Mouse (Mus musculus) right cerebral cortex, postnatal 25 days (tissue): ENCODE measurements around the gene Pam.
"Not testable (repeated sequence)": the region's sequence is repeated elsewhere in the genome, so short reads cannot be mapped to it uniquely, and the experiment has no call there.

Source experiments
- DNase-seq: peaks from one replicate; pipeline ENCODE4 v3.0.0; 2022

Gene Pam

DNA sequence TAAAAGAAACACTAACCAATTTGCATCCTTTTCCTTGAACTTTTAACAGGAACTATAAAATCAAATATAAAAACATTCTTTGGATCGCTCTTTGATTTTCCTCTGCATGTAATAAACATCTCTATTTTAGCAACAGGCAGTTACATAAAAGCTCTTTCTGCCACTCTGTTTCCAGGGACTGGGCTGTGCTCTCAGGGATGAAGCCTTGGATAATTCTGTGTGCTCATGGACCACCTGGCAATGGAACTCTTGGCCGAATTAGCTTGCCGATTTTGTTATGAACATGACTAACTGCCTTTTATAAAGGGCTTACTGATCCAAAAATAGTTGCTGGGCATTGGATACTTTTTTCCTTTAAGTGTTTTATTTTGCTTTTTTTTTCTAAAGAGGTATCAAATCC, 134.8 kb downstream of the Pam start:
- DNase-seq: no peak

DNA sequence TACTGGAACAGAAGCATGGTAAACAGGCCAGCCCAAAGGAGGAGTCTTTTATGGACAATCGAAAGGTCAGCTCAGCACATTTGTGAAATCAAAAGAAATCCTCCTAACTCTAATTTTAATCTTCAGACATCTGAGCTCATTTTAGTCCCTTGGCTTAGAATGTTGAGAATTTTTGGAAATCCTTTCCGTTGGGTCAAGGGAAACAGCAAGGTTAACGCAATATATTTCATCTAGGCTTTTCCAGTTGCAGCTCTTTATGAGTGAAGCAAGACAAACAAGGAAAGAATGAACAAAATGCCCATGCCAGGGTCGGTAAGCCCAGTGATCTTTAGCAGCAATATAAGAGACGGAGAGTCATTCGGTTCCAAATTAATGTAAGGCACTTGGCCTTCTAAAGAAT, 135.3 kb downstream of the Pam start:
- no peak for DNase-seq

DNA sequence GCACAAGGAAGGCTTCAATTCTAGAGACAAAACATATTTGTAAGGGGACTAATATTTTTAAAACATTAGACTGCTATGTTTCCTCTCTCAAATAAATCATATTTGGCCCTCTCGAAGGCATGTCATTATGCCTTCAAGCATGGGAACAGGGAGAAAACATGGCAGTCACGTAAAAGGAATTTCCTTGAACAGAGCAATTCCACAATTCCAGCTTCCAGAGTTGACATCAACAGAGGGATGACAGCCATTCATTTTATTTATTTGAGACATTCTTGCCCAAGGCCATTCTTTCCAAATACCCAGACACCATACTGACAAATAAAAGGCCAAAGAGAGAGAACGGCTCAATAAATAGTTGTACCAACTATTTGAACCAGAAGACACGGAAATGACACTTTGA, 136.7 kb downstream of the Pam start:
- DNase-seq: no peak

DNA sequence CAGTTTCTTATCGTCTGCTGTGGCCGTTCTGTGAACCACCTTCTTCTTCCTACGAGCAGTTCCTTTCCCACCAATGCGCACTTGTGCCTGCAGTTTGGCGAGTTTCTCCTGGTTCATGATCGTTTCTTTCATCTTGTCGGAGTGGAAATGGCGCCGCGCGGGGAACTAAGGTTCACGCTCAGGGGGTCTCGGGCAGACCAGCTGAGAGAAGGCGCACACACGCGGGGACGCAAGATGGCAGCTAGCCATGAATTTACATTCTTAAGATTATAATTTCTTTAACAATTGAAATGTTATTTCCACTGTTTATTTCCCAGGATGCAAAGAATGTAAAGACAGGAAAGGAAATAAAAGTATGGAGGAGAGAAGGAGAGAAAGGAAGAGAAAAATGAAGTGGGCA, 146.2 kb downstream of the Pam start:
- DNase-seq: not testable (repeated sequence)

DNA sequence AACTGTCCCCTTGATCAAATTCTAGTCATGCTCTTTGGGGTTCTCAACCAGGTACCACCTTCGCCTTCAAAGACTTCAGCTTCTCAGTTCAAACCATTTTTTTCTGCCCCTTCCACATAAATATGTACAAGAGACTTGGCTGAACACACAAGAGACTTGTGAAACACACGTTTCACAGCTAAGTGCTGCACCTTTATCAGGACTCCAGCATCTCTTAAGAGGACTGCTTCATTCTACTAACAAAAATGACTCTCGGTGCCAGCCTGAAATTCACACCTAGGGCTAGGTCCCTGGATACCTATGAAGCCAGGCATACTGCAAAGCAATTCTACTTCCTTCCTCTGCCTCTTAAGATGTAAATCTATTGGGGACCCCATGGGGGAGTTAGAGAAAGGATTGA, 148.3 kb downstream of the Pam start:
- no peak for DNase-seq

DNA sequence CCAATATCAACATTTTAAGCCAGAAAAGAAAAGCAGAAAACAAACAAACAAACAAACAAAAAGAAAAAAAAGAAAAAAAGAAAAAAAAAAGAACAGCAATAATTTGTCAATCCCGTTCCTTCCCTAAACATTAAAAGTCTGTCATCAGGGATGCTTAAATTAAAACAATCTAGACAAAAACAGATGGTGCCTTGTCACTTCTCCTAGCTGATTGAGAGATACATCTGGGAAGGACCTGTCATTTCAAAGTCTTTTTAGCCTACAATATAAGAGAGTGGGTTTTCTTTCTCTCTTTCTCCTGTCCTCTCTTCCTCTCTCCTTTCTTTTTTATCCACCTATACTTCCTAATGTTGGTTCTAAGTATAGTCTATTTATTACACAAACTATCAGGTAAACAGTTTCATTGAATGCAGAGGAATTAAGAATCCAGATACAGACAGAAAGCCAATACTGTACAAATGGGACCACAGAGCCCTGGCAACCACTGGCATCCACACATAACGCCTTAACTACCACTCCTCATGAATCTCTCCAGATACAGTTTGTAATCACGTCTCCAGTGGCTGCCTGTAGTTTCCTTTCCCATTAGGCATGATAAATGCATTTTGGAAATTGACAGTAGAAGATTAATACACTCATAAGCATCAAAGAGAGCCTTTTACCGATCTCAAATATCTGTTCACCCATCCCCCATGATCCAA, 151.4 kb downstream of the Pam start:
- DNase-seq: no peak

DNA sequence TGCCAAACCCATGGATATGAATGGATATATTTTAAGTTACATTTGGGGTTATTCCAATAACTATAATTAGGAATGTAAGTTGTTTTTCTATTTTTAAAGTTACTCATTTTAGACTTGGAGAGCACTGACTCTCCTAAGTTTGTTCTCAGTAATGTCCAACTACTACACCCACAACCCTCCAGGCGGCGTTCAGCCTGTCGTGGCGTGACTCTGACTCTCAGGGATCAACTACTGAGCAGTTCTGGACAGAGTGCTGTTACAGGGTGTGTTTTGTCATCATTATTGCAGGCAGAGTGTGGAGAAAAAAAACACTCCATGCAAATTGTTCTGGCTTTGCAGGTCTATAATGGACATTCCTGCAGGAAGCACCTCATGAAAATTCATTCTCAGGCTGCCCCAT, 152.0 kb downstream of the Pam start:
- no peak for DNase-seq

DNA sequence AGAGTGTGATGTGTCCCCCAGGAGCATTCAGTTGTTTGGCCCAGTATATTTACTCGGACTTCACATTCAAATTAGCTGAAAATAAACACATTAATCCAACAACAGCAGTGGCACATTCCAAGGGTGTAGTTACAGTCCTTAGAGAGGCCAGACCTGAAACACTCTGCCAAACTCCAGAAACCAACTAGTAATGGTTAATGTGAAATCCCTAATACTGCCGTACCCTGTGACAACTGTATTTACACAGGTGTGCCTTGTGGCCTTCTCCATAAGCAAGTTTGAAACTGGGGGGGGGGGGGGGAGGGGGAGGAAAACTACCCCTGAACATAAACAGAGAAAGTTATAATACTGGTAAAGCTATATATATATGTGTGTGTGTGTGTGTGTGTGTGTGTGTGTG, 152.5 kb downstream of the Pam start:
- no peak for DNase-seq

DNA sequence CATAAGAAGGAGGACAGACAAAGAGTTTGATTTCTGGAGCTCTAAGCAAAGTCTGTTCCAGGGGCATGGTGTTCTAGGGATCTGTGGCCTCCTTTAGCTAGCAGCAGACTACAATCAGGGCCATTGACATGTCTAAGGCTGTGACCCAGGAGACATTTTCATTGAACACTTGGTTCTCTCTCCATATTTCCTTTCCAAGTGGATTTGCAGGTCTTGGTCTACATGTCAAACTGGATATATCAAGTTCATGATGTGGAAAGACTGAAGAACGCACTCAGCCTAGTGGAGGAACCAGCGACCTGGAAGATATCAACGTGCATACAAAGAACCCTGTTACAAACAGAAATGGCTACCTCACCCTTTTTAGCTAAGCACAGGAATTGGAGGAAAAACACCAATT, 156.9 kb downstream of the Pam start:
- DNase-seq: no peak

DNA sequence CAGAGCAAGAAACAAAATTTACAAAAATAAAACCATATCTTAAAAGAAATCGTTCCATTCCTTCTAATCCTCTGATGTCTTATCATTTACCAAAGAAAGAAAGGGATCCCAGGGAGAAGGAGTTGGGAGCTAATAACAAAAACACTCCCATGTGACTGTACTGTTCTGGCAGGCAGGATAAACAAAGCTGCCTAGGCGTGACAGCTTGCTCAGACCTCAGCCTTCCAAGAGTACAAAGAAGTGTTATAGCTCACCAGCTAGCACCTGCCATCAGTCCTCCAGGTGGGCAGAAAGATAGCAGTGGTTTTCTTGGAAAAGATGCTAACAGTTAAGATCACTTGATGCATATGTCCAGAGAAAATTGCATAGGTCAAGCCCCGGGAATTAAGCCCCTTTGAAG, 157.4 kb downstream of the Pam start:
- no peak for DNase-seq

DNA sequence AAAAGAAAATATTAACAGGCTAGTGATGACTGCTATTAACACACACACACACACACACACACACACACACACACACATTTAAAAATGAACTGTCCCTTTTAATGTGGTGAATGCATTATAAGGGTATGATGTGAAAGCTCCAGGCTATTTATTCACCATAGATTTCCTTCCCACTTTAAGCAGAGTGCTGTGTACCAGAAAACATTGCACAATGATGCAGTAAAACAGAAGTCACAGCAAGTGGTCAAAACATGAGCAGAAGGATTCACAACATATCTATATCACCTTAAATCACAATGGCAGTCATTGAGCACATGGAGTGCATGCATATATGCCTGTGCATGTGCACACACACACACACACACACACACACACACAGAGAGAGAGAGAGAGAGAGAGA, 160.5 kb downstream of the Pam start:
- DNase-seq: no peak

DNA sequence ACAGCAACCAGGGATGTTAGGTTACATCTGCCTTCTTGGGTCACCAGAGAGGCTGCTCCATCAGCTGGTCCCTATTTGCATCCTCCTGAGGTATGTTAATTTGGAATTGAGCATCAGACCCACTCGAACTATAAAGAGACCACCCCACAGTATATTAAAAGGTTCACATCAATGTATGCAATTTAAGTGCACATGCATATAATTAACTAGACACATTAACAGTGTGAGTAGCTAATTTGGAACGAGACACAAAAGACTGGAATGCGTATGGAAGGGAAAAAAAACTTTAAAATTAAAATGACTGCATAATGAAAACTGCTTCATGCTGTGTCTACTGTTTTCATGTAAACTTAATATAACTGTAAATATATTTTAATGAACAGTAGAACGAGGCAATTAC, 164.2 kb downstream of the Pam start:
- DNase-seq: no peak

DNA sequence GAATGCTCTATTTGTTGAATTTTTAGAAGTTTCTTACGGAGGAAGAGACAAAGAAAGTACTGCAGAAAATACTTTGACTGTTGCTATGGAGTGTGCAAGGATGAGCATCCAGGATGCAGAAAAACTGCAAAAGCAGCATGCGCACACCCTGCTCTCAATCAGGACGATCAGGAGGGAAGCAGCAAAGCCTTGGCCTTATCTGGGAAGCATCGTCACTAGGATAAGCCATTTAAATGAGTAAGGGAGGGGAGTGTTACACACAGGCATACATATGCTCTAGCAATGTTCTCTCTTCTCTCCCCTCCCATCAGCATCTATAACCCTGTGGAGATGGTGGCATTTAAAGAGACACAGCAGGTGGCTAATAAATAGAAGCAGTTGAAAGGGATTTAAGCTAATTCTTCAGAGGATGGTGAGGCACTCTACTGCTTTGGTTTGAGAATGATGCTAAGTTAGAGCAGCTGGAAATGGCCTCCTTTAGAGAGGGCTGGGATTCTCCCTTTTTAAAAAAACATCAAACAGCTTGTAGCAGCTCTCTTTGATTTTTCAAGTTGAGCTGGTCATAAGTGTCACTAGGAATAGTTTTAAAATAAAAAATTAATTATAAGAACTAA, 165.9 kb downstream of the Pam start:
- DNase-seq: no peak

DNA sequence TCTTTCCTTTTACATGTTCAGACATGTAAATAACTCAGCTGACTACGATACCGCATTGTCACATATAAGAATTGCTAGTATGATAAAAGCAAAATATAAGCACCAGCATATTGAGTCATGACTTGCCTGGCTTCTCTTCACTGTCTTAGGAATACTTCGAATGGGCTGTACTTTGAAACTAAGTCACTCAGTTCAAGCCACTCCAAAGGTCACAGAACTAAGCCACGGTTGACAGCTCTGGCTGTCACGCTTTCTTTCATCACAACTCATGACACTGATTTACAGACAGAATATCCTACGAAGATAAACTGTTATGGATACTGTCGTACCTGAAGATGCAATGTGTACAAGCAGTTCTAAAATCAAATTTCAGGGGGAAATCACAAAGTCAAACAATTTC, 168.7 kb downstream of the Pam start:
- no peak for DNase-seq

DNA sequence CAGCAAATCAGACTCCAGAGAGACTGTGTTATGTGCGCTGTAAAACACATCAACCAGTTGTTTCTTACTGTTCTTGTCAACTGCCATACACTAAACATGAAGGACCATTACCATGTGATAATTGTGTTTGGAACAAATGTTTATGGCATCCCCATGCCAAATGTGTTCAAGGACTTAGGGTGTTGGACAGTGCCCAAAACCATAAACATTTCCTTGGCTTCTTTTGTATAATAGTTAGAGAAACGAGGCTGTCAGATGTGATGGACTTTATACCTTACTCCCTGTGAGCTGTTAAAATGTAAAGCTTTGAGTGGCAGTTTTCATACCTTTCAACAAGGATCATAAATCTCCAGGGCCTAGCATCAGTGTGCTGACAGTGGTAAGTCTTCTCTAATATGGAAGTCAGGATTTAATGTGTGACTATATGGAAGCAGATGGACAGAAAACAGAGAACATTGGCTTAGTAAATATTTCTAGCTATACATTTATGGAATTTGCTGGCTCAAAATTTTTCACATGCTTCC, 169.4 kb downstream of the Pam start:
- DNase-seq: no peak

DNA sequence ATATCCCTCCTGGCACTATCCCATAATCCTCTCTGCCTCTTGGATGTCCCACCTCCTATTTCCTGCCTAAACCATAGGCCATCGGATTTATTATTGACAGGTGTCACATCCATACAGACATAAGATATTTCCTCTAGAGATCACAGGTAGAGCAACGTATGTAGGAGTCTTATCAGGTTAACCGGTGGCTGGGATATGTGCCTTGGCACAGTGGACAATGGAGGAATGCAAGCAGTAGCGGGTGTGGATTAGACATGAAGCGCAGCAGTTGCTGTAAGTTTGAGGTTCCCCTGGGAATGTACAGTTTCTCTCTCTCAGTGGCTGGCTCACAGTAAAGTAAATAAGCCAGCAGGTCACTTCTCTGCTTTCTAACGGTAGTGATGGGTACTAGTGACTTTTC, 173.1 kb downstream of the Pam start:
- no peak for DNase-seq

DNA sequence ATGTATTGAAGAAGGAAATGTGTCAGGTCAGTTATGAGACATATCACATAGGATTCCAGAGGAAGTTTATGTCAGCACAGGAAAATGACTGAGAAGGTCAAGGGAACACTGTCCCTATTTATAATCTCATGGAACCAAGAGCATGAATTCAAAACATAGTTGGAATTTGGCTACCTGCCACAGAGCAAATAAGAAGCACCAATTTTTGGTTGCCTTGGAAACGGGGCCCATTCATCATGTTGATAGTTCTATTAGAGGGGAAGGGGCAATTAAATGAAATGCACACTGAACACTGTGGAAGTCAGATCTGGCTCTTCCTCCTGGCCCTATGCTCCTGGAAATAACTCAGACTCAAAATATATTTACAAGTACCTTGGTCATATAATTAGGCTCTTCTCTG, 173.6 kb downstream of the Pam start:
- no peak for DNase-seq

DNA sequence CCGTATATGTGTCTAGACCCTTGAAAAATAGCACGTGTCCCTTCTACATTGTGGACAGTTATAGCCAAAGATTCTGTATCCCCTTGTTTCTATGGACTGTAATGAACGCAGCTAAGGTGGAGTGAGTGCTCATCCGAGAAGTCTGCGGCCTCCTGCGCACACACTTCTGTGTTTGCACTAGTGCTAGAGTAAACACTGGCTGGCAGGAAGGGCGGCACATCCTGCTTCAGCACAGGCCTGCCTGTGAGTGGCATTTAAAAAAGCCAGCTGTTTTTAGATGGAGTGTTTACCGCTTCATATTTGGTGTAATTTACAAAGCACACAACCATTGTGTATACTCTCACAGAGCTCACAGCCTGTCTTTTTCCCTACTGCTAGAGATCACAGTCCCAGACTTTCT, 177.0 kb downstream of the Pam start:
- DNase-seq: no peak

DNA sequence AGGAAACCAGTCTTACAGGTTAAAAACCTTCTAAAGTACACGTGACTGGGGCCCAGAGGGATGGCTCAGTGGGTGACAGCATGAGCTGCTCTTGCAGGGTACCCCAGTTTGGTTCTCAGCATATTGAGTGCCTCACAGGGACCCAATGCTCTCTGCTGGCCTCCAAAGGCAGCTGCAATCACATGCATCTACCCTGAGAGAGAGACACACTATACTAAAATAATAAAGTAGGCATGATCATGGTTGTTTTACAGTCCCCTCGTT, 178.5 kb downstream of the Pam start:
- DNase-seq: no peak

DNA sequence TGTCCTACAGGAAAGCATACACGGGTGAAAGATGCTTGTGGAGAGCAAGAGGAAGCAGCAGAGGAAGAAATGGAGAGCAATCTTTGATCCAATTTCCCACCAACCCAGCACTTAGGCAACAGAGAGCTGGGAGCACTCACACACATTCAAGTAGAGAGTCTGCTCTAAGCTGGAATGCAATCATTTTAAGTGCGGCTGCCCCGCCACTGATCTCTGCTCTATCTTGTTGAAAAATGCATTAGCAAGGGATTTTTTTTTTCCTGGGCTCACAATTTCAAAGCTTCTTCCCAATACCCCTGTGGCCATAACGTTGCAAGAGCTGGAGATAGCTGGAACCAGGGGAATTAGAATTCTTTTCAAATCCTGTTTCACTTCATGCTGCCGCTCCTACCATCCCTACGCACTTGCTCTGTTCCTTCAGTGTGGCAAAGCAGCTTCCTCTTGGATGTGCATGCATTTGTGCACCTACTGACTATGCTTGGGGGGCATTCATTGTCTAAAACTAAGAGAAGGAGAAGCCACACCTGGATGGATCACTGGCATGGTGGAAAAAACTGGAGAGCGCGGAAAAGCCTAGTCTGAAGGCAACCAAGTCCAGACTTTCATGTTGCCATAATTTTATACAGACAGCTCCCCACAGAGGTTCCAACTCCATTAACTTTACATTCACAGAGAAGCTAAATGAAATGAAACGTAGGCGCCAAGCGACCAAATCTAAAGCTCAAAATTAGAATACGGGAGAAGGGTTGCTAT, 179.1 kb downstream of the Pam start:
- no peak for DNase-seq

DNA sequence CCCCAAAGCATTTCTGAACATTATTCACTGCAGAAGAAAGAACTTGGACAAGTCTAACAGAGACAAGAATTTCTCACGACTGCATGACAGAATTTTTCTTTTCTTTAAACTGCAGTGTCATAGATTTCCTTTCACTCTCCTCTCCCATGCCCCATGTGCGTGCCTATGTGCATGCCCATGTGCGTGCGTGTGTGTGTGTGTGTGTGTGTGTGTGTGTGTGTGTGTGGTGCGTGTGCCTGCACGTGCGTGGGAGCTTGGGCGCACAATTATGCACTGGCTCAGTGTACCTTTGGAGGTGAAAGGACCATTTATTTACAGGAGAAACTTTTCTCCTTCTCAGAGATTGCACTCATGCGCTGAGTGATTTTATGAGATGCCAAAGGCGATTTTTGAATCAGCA, 179.7 kb downstream of the Pam start:
- DNase-seq: no peak

DNA sequence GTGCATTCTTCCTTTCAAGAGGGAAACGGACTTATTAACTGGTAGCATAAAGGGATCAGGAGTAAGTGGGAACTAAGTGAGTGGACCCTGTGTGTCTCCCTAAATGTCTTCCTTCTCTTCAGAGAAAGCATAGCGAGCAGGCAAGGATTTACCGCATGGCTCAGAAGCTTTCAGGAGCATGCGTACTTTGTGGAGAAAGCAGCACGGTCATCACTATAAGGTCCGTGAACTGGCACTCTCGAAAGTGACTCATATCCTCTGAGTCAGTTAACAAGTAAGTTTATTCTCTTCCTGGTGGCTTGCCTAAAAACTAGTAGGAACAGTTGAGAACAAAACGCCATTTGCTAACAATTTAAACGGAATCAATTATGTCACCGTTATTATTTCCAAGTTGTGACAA, 184.6 kb downstream of the Pam start:
- DNase-seq: no peak

DNA sequence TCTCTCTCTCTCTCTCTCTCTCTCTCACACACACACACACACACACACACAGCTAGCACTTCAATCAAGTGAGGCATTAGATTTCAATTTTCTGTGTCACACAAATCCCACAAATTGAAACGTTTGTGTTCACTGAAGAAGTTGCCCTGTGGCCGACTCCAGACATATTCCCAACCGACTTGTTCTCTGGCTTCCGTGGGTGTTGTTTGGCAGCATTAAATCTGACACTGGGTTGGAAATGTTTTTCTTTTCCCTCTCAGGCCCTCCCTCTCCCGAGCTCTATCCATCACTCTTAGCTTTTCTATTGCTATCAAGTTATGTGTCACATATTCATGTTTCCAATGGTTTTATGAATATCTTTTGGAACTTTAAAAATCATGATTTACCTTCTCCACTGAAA, 185.9 kb downstream of the Pam start:
- DNase-seq: no peak

DNA sequence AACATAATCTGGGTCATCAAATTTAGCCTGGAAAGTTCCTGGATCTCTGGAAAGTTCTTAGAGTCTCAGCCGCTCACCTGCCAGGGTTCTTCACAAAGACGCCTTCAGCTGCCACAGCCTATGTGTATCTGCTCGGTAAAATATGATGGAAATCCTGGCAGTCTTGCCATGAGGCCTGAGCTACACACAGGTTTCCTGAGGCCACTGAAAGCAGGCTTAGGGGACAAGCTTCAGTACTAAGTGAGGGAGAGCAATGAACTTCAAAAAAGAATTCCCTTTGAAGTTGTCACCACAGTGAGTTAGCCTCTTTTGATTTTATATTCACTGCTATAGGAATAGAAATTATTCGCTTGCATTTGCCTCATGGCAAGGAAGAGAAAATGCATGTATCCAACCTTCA, 186.7 kb downstream of the Pam start:
- no peak for DNase-seq
